Mouse (Mus musculus) A20 (cell line): Measurements from ENCODE around the gene Pde1b.

ENCODE experiments used
- DNase-seq: peaks from one replicate; pipeline ENCODE4 v3.0.0-alpha.2; 2011; ENCODE audit warnings: low read depth, low spot score

The Pde1b gene

DNA sequence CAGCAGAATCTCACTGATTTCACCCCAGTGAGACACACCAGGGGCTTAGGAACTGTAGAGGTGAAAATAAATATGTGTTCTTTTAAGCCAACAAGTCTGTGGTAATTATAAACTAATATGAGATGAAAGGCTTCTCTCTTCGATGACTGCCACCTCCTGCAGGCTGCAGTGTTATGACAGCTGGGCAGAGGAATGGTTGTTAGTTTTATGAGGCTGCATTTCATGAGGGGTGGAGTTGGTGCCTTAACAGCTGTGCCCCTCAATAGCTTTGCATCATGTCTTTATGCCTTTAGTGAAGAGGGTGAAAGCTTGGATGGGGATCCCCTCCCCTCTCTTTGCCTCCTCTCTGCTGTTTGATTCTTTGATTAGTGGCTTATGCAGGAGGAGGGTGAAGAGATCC is 48.2 kb downstream of the Pde1b start:
- no peak for DNase-seq

DNA sequence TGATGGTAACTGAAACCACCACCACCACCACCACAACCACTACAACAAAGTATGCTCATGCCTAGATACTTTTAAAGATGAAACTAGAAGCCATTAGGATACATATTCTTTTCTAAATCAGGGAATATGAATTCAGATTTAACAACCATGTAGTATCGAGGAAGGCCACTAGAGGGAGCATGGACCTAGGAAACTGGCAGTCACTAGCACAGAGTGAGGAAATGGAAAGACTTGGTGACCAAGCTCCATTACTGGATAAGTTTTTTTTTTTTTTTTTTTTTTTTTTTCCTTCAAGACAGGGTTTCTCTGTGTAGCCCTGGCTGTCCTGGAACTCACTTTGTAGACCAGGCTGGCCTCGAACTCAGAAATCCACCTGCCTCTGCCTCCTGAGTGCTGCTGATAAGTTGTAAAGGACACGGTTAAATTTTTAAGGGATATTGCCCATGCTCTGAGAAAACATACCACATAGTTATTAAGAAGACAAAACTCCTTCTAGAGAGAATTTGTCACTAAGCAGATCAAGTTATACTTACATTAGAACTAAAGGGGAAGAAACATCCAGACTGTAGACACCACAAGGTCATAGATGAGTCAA is 49.4 kb downstream of the Pde1b start:
- DNase-seq, result peak; percentile 58

DNA sequence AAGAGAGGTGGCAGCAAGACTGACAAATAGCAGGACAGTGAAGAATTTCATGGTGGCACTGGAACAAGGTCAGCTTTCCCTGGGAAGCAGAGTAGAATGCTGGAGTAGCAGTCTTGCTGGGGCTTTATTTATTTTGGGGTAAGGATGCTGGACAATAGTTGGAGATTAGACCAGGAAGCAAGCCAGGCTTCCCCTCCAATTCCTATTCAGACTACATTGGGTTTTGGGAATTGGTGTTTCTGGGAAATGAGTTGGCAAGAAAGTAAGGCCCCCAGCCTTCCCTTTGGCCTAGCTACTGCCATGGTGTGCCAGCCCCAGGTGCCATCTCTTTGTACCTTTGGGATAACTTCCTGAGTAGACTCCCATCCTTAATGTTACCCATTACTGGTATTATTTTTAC is 62.1 kb downstream of the Pde1b start, which contains the start of gene Glycam1:
Gene Glycam1 (minus strand): TSS at position 101 of the 400 bp plus-strand sequence.
- DNase-seq, result no peak
